Mouse (Mus musculus): ENCODE results near the gene Vmn1r5. TPM values are rescaled to one million over a fixed set of nuclear protein-coding genes. Genes with fewer than 3 reads are reported as not detected.

The Vmn1r5 gene
- not detected for polyA plus RNA-seq (2017; shearing (Covaris generic))

DNA sequence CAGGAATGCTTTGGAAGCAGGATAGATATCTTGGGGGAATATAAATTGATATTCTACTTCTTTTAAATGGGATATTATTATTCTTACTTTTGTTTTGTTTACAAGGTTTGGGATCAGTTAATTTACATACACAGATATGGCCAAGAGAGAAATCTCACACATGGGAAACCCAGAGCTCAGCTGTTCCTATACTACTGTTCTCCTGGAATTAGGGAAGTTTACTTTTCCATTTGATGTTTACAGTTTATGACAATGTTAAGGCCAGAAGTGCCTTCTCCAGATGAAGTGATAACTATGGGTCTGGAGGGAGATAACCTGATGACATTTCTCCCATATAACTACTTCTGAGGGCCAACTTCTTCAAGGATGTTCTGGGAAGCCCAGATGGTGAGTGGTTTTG is at the start of gene Vmn1r5:
Vmn1r5 (plus strand) TSS at position 301 of the 400 bp plus-strand sequence.

DNA sequence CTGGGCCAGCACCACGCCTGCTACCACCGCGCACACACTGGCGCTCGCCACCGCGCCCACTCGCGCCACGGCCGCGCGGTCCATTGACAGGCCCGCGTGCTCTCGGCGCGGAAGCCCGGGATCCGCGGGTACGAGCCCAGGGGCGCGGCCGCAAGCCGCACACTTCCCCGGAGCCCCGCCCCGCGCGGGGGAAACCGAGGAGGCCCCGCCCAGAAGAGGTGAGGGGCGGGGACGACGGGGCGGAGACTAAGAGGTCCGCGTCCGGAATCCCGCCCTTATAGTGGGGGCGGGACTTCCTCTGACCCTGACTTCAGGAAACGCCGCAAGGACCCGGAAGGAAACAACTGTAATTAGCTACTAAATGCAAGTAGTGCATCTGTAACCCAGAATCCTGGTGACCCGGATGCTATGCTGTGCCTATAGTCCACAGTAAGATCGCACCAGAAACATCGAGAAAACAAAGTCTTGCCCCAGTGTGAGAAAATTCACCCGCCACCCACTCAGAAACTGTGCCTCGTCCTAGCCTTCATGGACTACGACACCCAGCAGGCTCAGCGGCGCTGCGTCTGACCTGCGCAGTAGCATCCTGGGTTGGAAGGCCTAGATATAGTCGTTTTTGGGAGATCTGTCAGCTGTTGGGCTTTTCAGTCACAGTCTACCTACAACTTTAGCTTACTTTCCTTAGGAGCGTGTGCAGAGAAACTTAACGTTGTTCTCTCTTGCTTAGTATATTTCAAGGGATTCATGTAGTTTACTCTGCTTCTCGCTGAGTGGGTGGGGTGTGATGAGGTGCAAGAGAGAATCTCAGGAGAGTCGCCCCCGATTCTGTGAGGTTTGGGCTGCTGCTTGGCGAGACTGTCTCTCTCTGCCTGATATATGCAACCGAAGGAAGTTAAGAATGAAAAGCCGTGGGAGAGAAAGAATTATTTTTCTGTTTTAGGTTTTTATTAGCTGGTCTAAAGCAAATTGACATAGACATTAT is 46.1 kb upstream of the Vmn1r5 start, which contains the start of the genes Nt5c3 and Vmn1r4:
Nt5c3 (minus strand) TSS at position 207 of the 982 bp plus-strand sequence.
Vmn1r4 (plus strand) TSS at position 290 of the 982 bp plus-strand sequence.

GRCm38 (mm10) chr6:56996943-56997342 is 26.9 kb downstream of the Vmn1r5 start, which contains the start of gene Vmn1r6:
Vmn1r6 (plus strand) TSS chr6:56997243.

DNA sequence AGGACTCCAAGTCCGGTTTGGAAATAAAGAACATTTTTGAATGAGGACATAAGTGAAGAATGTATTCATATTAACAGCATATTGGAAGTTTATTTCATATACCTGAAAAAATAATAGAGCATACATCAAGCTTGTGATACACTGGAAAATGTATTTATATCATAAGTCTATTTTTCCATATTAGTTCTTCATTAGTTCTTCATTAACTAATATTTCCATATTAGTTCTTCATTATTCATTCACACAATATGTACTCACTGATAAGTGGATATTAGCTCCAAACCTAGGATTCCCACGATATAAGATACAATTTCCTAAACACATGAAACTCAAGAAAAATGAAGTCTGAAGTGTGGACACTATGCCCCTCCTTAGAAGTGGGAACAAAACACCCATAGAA is 55.2 kb downstream of the Vmn1r5 start, which contains the start of gene Vmn1r7:
Vmn1r7 (minus strand) TSS at position 101 of the 400 bp plus-strand sequence.

GRCm38 (mm10) chr6:57031984-57032383 is 61.9 kb downstream of the Vmn1r5 start, which contains the start of gene Vmn1r8:
Vmn1r8 (plus strand) TSS chr6:57032284.

Other genes with a start within 250 kb of the Vmn1r5 start
- gene Kbtbd2, start 172.5 kb upstream of the Vmn1r5 start, polyA plus RNA-seq (2017; shearing (Covaris generic)), result 67.7 TPM
- gene Fkbp9, start 138.2 kb upstream of the Vmn1r5 start, polyA plus RNA-seq (2017; shearing (Covaris generic)), result 0.07 TPM
- 87.8 TPM for gene Nt5c3, start 46.3 kb upstream of the Vmn1r5 start, polyA plus RNA-seq (2017; shearing (Covaris generic))
- gene Vmn1r4, start 46.3 kb upstream of the Vmn1r5 start, polyA plus RNA-seq (2017; shearing (Covaris generic)), result 0.08 TPM
- gene Vmn1r6, start 27.0 kb downstream of the Vmn1r5 start, polyA plus RNA-seq (2017; shearing (Covaris generic)), result 0.02 TPM
- gene Vmn1r7, start 55.1 kb downstream of the Vmn1r5 start, polyA plus RNA-seq (2017; shearing (Covaris generic)), result not detected
- gene Vmn1r8, start 62.0 kb downstream of the Vmn1r5 start, polyA plus RNA-seq (2017; shearing (Covaris generic)), result not detected
- not detected for gene Vmn1r9, start 96.5 kb downstream of the Vmn1r5 start, polyA plus RNA-seq (2017; shearing (Covaris generic))
- gene Vmn1r10, start 139.2 kb downstream of the Vmn1r5 start, polyA plus RNA-seq (2017; shearing (Covaris generic)), result not detected
- gene Vmn1r11, start 163.2 kb downstream of the Vmn1r5 start, polyA plus RNA-seq (2017; shearing (Covaris generic)), result not detected
- gene Vmn1r12, start 186.6 kb downstream of the Vmn1r5 start, polyA plus RNA-seq (2017; shearing (Covaris generic)), result 0.04 TPM
- 0.38 TPM for gene Vmn1r13, start 233.0 kb downstream of the Vmn1r5 start, polyA plus RNA-seq (2017; shearing (Covaris generic))

All from CD4-positive, CD25-positive, alpha-beta regulatory T cell (primary cell).